Mouse (Mus musculus): ENCODE results near the gene Hspb1.
A peak's percentile ranks its signal among the peaks of the same experiment; 100 is the strongest.

The Hspb1 gene

GRCm38 (mm10) chr5:135887675-135888102 lies at the start of gene Hspb1:
TSS of gene Hspb1 (plus strand) at chr5:135887919.
- no peak for DNase-seq (ENCODE audit: low read depth, low spot score)

GRCm38 (mm10) chr5:135841651-135842050 lies 46.1 kb upstream of the Hspb1 start:
- DNase-seq (ENCODE audit: low read depth, low spot score), result peak; percentile 84

GRCm38 (mm10) chr5:135843418-135843817 lies 44.3 kb upstream of the Hspb1 start:
- DNase-seq (ENCODE audit: low read depth, low spot score), result peak; percentile 69

GRCm38 (mm10) chr5:135845676-135846320 lies 41.9 kb upstream of the Hspb1 start:
- DNase-seq (ENCODE audit: low read depth, low spot score), result no peak

GRCm38 (mm10) chr5:135847460-135847859 lies 40.3 kb upstream of the Hspb1 start:
- no peak for DNase-seq (ENCODE audit: low read depth, low spot score)

- no peak for DNase-seq (ENCODE audit: low read depth, low spot score)
Observed at GRCm38 (mm10) chr5:135847881-135848280, 39.8 kb upstream of the Hspb1 start.

- peak; percentile 19 for DNase-seq (ENCODE audit: low read depth, low spot score)
Observed at GRCm38 (mm10) chr5:135851024-135851423, 36.7 kb upstream of the Hspb1 start.

GRCm38 (mm10) chr5:135851481-135851880 lies 36.2 kb upstream of the Hspb1 start:
- DNase-seq (ENCODE audit: low read depth, low spot score), result no peak

GRCm38 (mm10) chr5:135852421-135852820 lies 35.3 kb upstream of the Hspb1 start:
- no peak for DNase-seq (ENCODE audit: low read depth, low spot score)

- peak; percentile 68 for DNase-seq (ENCODE audit: low read depth, low spot score)
Observed at GRCm38 (mm10) chr5:135853731-135854130, 34.0 kb upstream of the Hspb1 start.

GRCm38 (mm10) chr5:135855156-135855555 lies 32.6 kb upstream of the Hspb1 start:
- DNase-seq (ENCODE audit: low read depth, low spot score), result peak; percentile 80

- DNase-seq (ENCODE audit: low read depth, low spot score), result no peak
Observed at GRCm38 (mm10) chr5:135866662-135867061, 21.1 kb upstream of the Hspb1 start.

GRCm38 (mm10) chr5:135867637-135868593 lies 19.8 kb upstream of the Hspb1 start:
- DNase-seq (ENCODE audit: low read depth, low spot score), result no peak

GRCm38 (mm10) chr5:135868653-135869052 lies 19.1 kb upstream of the Hspb1 start:
- no peak for DNase-seq (ENCODE audit: low read depth, low spot score)

GRCm38 (mm10) chr5:135869661-135870423 lies 17.9 kb upstream of the Hspb1 start:
- no peak for DNase-seq (ENCODE audit: low read depth, low spot score)

GRCm38 (mm10) chr5:135870505-135870904 lies 17.2 kb upstream of the Hspb1 start:
- no peak for DNase-seq (ENCODE audit: low read depth, low spot score)

- no peak for DNase-seq (ENCODE audit: low read depth, low spot score)
Observed at GRCm38 (mm10) chr5:135872996-135873395, 14.7 kb upstream of the Hspb1 start.

- DNase-seq (ENCODE audit: low read depth, low spot score), result no peak
Observed at GRCm38 (mm10) chr5:135873753-135874152, 14.0 kb upstream of the Hspb1 start.

GRCm38 (mm10) chr5:135877180-135877579 lies 10.5 kb upstream of the Hspb1 start:
- peak; percentile 95 for DNase-seq (ENCODE audit: low read depth, low spot score)

GRCm38 (mm10) chr5:135877831-135878231 lies 9.9 kb upstream of the Hspb1 start:
- DNase-seq (ENCODE audit: low read depth, low spot score), result peak; percentile 93

GRCm38 (mm10) chr5:135879449-135880158 lies 8.1 kb upstream of the Hspb1 start:
- peak; percentile 97 for DNase-seq (ENCODE audit: low read depth, low spot score)

Data from 3T3-L1 (cell line).